Mouse (Mus musculus): ENCODE results near the gene Elof1. TPM values are rescaled to one million over a fixed set of nuclear protein-coding genes. Genes with fewer than 3 reads are reported as not detected.

Elof1 gene
- total RNA-seq, 2 experiments from 2014 or later = 63.0 to 63.7 TPM

DNA sequence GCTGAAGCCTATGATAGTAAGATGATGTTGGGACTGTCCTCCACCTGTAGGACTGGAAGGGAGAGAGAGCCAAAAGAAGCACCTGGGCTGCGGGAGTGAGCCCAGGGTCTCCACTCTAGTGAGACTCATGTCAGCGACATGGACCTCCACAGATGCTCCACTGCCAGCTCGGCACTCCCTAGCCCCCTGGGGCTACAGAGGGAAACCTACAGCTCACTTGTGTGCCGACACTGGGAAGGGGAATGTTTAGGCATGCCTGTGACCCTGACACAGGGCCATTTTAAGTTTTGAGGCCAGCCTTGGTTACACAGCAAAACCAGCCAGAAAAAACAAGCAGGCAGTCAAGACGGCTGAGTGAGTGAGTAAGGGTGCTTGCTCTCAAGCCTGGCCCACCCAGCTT is 49.8 kb downstream of the Elof1 start:
- no peak for DNase-seq (ENCODE audit: extremely low spot score in 1 of 2, low spot score in 2 of 2)
- intact Hi-C loops (cut with DNase I) = loop anchor here (5.0 kb wide), 1 partner anchor 75 kb away; no protein-coding TSS in a partner anchor

DNA sequence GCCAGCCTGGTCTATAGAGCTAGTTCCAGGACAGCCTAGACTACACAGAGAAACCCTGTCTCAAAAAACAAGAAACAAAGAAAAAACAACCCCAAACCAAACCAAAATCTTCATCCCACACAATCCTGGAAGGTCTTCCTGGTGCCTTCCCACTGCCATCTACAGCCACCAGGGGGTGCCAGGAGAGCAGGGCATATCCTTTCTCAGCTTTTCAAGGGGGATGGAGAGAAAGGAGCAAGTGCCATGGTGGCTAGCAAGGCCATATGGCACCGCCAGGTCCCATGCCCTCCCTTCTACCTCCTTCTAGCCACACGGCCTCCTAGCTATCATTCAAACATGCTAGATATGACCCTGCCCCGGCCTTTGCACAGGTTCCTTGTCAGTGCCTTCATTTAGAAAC is 50.5 kb downstream of the Elof1 start:
- intact Hi-C loops (cut with DNase I) = loop anchor here (5.0 kb wide), 1 partner anchor 76 kb away; no protein-coding TSS in a partner anchor
- DNase-seq (ENCODE audit: extremely low spot score in 1 of 2, low spot score in 2 of 2) = peak in 1 of 2 experiments; percentile 66

DNA sequence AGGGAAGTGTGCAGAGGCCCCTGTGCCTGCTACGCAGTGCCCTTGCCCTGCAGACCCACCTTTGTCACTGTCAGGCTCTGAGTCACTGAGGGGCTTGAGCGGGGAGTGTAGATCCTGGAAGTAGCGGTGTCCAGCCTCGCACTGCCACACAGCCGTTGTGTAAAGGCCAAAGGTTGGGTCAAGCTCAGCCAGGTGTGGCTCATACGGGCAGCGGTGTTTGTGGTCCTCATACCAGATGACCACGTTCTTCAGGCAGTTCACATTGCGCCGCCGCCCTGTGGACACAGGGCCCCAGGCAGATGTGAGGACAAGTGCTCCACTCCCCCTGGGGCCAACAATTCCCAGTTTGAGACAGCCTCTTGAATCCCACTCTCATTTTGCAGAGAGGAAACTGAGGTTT is 51.3 kb downstream of the Elof1 start:
- intact Hi-C loops (cut with DNase I) = loop anchor here (5.0 kb wide), 1 partner anchor 77 kb away; no protein-coding TSS in a partner anchor
- DNase-seq (ENCODE audit: extremely low spot score in 1 of 2, low spot score in 2 of 2) = no peak

DNA sequence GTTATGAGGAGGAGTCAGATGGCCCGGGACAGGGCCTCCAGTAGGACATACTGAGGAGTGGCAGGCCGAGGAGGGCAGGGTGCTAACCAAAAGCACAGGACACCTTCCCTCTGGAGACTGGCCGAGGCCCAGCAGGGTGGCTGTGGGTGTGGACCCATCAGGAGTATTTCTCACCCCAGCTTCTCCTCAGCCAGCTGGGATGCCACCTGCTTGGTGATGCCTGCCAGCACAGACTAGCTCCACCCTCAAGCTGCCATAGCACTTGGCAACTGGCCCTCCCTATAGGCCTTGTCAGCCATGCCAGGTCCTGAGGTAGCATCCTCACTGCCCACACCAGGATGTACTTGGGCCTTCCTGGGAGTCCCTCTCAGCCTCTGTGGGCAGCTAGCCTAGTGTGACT is 52.6 kb downstream of the Elof1 start:
- DNase-seq (ENCODE audit: extremely low spot score in 1 of 2, low spot score in 2 of 2) = peak in 1 of 2 experiments; percentile 43
- intact Hi-C loops (cut with DNase I) = no loop called here

Small RNA genes lying within 50 kb of the gene (microRNA-seq; reads per million reads assigned to microRNA genes)
- 1.4 reads per million for gene Mir7084

Other genes starting within 250 kb of the Elof1 start
- 10 to 100 TPM; 22.0 to 25.0 TPM for gene Rab3d, start 199.0 kb downstream of the Elof1 start, total RNA-seq (2021)
- 10 to 100 TPM; 15.3 to 15.8 TPM for gene Ccdc159, start 189.7 kb downstream of the Elof1 start, total RNA-seq (2021)
- gene Tmem205, start 189.6 kb downstream of the Elof1 start, total RNA-seq (2021) = 10 to 100 TPM; 31.2 to 35.1 TPM
- 100 to 1,000 TPM; 259 to 269 TPM for gene Plppr2, start 180.1 kb downstream of the Elof1 start, total RNA-seq (2021)
- 10 to 100 TPM; 12.6 to 14.9 TPM for gene Swsap1, start 161.4 kb downstream of the Elof1 start, total RNA-seq (2021)
- gene Epor, start 153.7 kb downstream of the Elof1 start, total RNA-seq (2021) = 1 to 10 TPM; 1.4 to 1.9 TPM
- 1 to 10 TPM; 1.3 to 1.8 TPM for gene Rgl3, start 127.7 kb downstream of the Elof1 start, total RNA-seq (2021)
- 1 to 10 TPM; 5.2 to 6.7 TPM for gene Ccdc151, start 114.5 kb downstream of the Elof1 start, total RNA-seq (2021)
- 10 to 100 TPM; 92.2 to 94.9 TPM for gene Prkcsh, start 114.4 kb downstream of the Elof1 start, total RNA-seq (2021)
- 100 to 1,000 TPM; 184 to 210 TPM for gene Elavl3, start 65.1 kb downstream of the Elof1 start, total RNA-seq (2021)
- under 1 TPM; 0.85 to 0.94 TPM for gene Gm49318, start 45.9 kb downstream of the Elof1 start, total RNA-seq (2021)
- gene Zfp653, start 45.8 kb downstream of the Elof1 start, total RNA-seq (2021) = 10 to 100 TPM; 20.7 to 20.8 TPM
- gene Ecsit, start 31.7 kb downstream of the Elof1 start, total RNA-seq (2021) = 10 to 100 TPM; 40.5 to 42.8 TPM
- under 1 TPM; 0.20 to 0.39 TPM for gene Cnn1, start 18.0 kb downstream of the Elof1 start, total RNA-seq (2021)
- gene Acp5, start 18.5 kb upstream of the Elof1 start, total RNA-seq (2021) = under 1 TPM; 0.61 to 0.75 TPM
- 10 to 100 TPM; 40.9 to 42.3 TPM for gene Pigyl, start 39.7 kb upstream of the Elof1 start, total RNA-seq (2021)
- under 1 TPM; 0.21 to 0.39 TPM for gene Zfp872, start 70.9 kb upstream of the Elof1 start, total RNA-seq (2021)
- gene Zfp809, start 108.5 kb upstream of the Elof1 start, total RNA-seq (2021) = 10 to 100 TPM; 13.6 to 15.6 TPM
- 1 to 10 TPM; 3.7 to 4.2 TPM for gene Zfp599, start 142.7 kb upstream of the Elof1 start, total RNA-seq (2021)
- gene Zfp810, start 190.5 kb upstream of the Elof1 start, total RNA-seq (2021) = 10 to 100 TPM; 22.1 to 25.5 TPM